Mouse (Mus musculus) forebrain, embryonic 11.5 days (tissue): ENCODE data around the gene Slc41a3. TPM values are rescaled to one million over a fixed set of nuclear protein-coding genes. Genes with fewer than 3 reads are reported as not detected.
"Not testable (repeated sequence)": the region's sequence is repeated elsewhere in the genome, so short reads cannot be mapped to it uniquely, and the experiment has no call there.

ENCODE experiments used
- ATAC-seq: fragments of 200-750 bp; cut with Nextera tagmentation; replicated peaks from 2 replicates; pipeline ENCODE4 v1.8.0; 2017; ENCODE audit warnings: moderate TSS enrichment; ENCODE audit not compliant: low FRiP score
- DNase-seq: peaks from one replicate; pipeline ENCODE4 v3.0.0-alpha.2; 2017; ENCODE audit warnings: low spot score
- H3K27ac ChIP-seq: fragments of 300-500 bp; sonication (generic); 2 replicates; pipeline ENCODE4 v1.5.1; 2014; ENCODE audit warnings: low read depth, low read length
- H3K27me3 ChIP-seq: fragments of 300-500 bp; sonication (generic); 2 replicates; pipeline ENCODE4 v1.6.1; 2014; ENCODE audit warnings: mild to moderate bottlenecking, low read length, mixed read lengths; ENCODE audit not compliant: control insufficient read depth, insufficient read depth
- H3K36me3 ChIP-seq: fragments of 300-500 bp; sonication (generic); 2 replicates; pipeline ENCODE4 v1.6.1; 2014; ENCODE audit warnings: mild to moderate bottlenecking, low read length, moderate library complexity, mixed read lengths; ENCODE audit not compliant: control insufficient read depth, insufficient read depth
- H3K4me1 ChIP-seq: fragments of 300-500 bp; sonication (generic); replicated peaks from 2 replicates; pipeline ENCODE4 v1.6.1; 2014; ENCODE audit warnings: low read length, mixed read lengths; ENCODE audit not compliant: control insufficient read depth, insufficient read depth
- H3K4me2 ChIP-seq: fragments of 300-500 bp; sonication (generic); 2 replicates; pipeline ENCODE4 v1.6.1; 2014; ENCODE audit warnings: low read depth, mild to moderate bottlenecking, low read length, moderate library complexity, mixed read lengths; ENCODE audit not compliant: severe bottlenecking
- H3K4me3 ChIP-seq: fragments of 300-500 bp; sonication (generic); 2 replicates; pipeline ENCODE4 v1.5.1; 2014; ENCODE audit warnings: low read depth, low read length
- H3K9ac ChIP-seq: fragments of 300-500 bp; sonication (generic); 2 replicates; pipeline ENCODE4 v1.6.1; 2014; ENCODE audit warnings: low read length
- H3K9me3 ChIP-seq: fragments of 300-500 bp; sonication (generic); 2 replicates; pipeline ENCODE4 v1.6.1; 2016; ENCODE audit warnings: low read length, mixed read lengths; ENCODE audit not compliant: control insufficient read depth
- WGBS: fragments of 180-500 bp; shearing (Covaris S2); extraction: QIAGEN DNeasy Blood & Tissue Kit; methylation state at CpG from one replicate; pipeline ENCODE4 v1.1.7; 2014; 5-methylcytosine and 5-hydroxymethylcytosine counted together
- polyA plus RNA-seq: library from polyadenylated mRNA; unstranded; fragments of >200 nt; fragmentation: Nextera tagmentation; extraction: Ambion mirVana; gene quantifications from 2 replicates; pipeline ENCODE4 v1.2.1, GENCODE M21; 2014

The Slc41a3 gene
- polyA plus RNA-seq, 1 experiment from 2014 or later = 2.2 TPM

- not testable (repeated sequence) for H3K4me1 ChIP-seq, DNase-seq, H3K9ac ChIP-seq, H3K27me3 ChIP-seq, ATAC-seq, H3K9me3 ChIP-seq, H3K36me3 ChIP-seq, H3K27ac ChIP-seq, H3K4me3 ChIP-seq, H3K4me2 ChIP-seq
- 76% methylated on average over 2 of the region's 2 CpGs for WGBS
Observed at GRCm38 (mm10) chr6:90656344-90656850, 51.9 kb downstream of the Slc41a3 start.

GRCm38 (mm10) chr6:90659913-90660312 lies 55.4 kb downstream of the Slc41a3 start:
- peaks cover 2% of the 10 kb centered on the region; the same call in 1 of the 2 replicates for H3K36me3 ChIP-seq
- WGBS = 88% methylated on average over 2 of the region's 2 CpGs
- no peaks in the 10 kb centered on the region for H3K9me3 ChIP-seq
- H3K27ac ChIP-seq = no peak overlapping the region
- H3K4me2 ChIP-seq = no peak overlapping the region
- no peak overlapping the region for H3K4me3 ChIP-seq
- H3K4me1 ChIP-seq = no peaks in the 10 kb centered on the region
- ATAC-seq = no peak
- H3K9ac ChIP-seq = no peak overlapping the region
- DNase-seq = no peak
- H3K27me3 ChIP-seq = no peaks in the 10 kb centered on the region

GRCm38 (mm10) chr6:90660398-90661028 lies 56.0 kb downstream of the Slc41a3 start:
- Histone ChIP-seq H3K27me3 (no peaks in the 10 kb centered on the region), H3K9ac (no peak overlapping the region), H3K36me3 (peaks cover 2% of the 10 kb centered on the region; the same call in 1 of the 2 replicates), H3K4me2 (no peak overlapping the region), H3K4me3 (no peak overlapping the region), H3K9me3 (no peaks in the 10 kb centered on the region), H3K27ac (no peak overlapping the region), H3K4me1 (no peaks in the 10 kb centered on the region)
- 89% methylated on average over 20 of the region's 20 CpGs for WGBS
- ATAC-seq = no peak
- DNase-seq = no peak

- no peak for DNase-seq
- WGBS = 89% methylated on average over 11 of the region's 11 CpGs
- ATAC-seq = no peak
- H3K9me3 ChIP-seq = no peaks in the 10 kb centered on the region
- no peak overlapping the region for H3K4me2 ChIP-seq
- no peaks in the 10 kb centered on the region for H3K4me1 ChIP-seq
- H3K27me3 ChIP-seq = no peaks in the 10 kb centered on the region
- no peak overlapping the region for H3K27ac ChIP-seq
- no peak overlapping the region for H3K4me3 ChIP-seq
- H3K9ac ChIP-seq = no peak overlapping the region
- H3K36me3 ChIP-seq = peaks cover 2% of the 10 kb centered on the region; the same call in 1 of the 2 replicates
Observed at GRCm38 (mm10) chr6:90661029-90661399, 56.5 kb downstream of the Slc41a3 start.

- ATAC-seq = peak; percentile 23; the same call in 1 of the 2 replicates
- no peak overlapping the region for H3K27ac ChIP-seq
Observed at GRCm38 (mm10) chr6:90662148-90662547, 57.6 kb downstream of the Slc41a3 start.

GRCm38 (mm10) chr6:90663736-90664135 lies 59.2 kb downstream of the Slc41a3 start:
- Histone ChIP-seq H3K9me3 (no peaks in the 10 kb centered on the region), H3K36me3 (peaks cover 2% of the 10 kb centered on the region; the same call in 1 of the 2 replicates), H3K4me1 (no peaks in the 10 kb centered on the region), H3K27ac (no peak overlapping the region), H3K4me2 (no peak overlapping the region), H3K9ac (no peak overlapping the region), H3K4me3 (no peak overlapping the region), H3K27me3 (no peaks in the 10 kb centered on the region)
- WGBS = 88% methylated on average over 11 of the region's 11 CpGs
- no peak for ATAC-seq
- no peak for DNase-seq

More at GRCm38 (mm10) chr6:90662148-90662547, 57.6 kb downstream of the Slc41a3 start:
- H3K4me2 ChIP-seq = no peak overlapping the region
- no peaks in the 10 kb centered on the region for H3K4me1 ChIP-seq
- H3K4me3 ChIP-seq = no peak overlapping the region
- no peak overlapping the region for H3K9ac ChIP-seq
- peaks cover 2% of the 10 kb centered on the region; the same call in 1 of the 2 replicates for H3K36me3 ChIP-seq
- 100% methylated on average over 5 of the region's 5 CpGs for WGBS
- DNase-seq = no peak
- H3K9me3 ChIP-seq = no peaks in the 10 kb centered on the region
- H3K27me3 ChIP-seq = no peaks in the 10 kb centered on the region

GRCm38 (mm10) chr6:90668693-90669092 lies 64.2 kb downstream of the Slc41a3 start:
- ATAC-seq = no peak
- peaks cover 9% of the 10 kb centered on the region; the same call in 1 of the 2 replicates for H3K36me3 ChIP-seq

GRCm38 (mm10) chr6:90678759-90679158 lies 74.2 kb downstream of the Slc41a3 start:
- ATAC-seq (no peak), DNase-seq (no peak)
- Histone ChIP-seq H3K27me3 (no peaks in the 10 kb centered on the region), H3K36me3 (peaks cover 14% of the 10 kb centered on the region), H3K4me2 (no peak overlapping the region), H3K9me3 (no peaks in the 10 kb centered on the region), H3K27ac (no peak overlapping the region), H3K9ac (no peak overlapping the region), H3K4me1 (no peaks in the 10 kb centered on the region), H3K4me3 (no peak overlapping the region)
- WGBS = 50% methylated on average over 4 of the region's 4 CpGs

More at GRCm38 (mm10) chr6:90668693-90669092, 64.2 kb downstream of the Slc41a3 start:
- H3K27ac ChIP-seq = no peak overlapping the region
- WGBS = 88% methylated on average over 9 of the region's 9 CpGs
- no peak overlapping the region for H3K9ac ChIP-seq
- DNase-seq = no peak
- H3K4me2 ChIP-seq = no peak overlapping the region
- H3K4me1 ChIP-seq = no peaks in the 10 kb centered on the region
- H3K4me3 ChIP-seq = no peak overlapping the region
- no peaks in the 10 kb centered on the region for H3K27me3 ChIP-seq
- no peaks in the 10 kb centered on the region for H3K9me3 ChIP-seq

GRCm38 (mm10) chr6:90680401-90680800 lies 75.9 kb downstream of the Slc41a3 start:
- no peaks in the 10 kb centered on the region for H3K4me1 ChIP-seq
- peaks cover 9% of the 10 kb centered on the region for H3K36me3 ChIP-seq
- no peak overlapping the region for H3K4me2 ChIP-seq
- no peak overlapping the region for H3K9ac ChIP-seq
- 90% methylated on average over 12 of the region's 12 CpGs for WGBS
- H3K27me3 ChIP-seq = no peaks in the 10 kb centered on the region
- no peak overlapping the region for H3K4me3 ChIP-seq
- DNase-seq (no peak), ATAC-seq (no peak)
- no peak overlapping the region for H3K27ac ChIP-seq
- no peaks in the 10 kb centered on the region for H3K9me3 ChIP-seq
